Mouse (Mus musculus) limb, embryonic 12.5 days (tissue): ENCODE results near the gene Psmc1. TPM values are rescaled to one million over a fixed set of nuclear protein-coding genes. Genes with fewer than 3 reads are reported as not detected.

Experiments
- polyA plus RNA-seq: library from polyadenylated mRNA; unstranded; fragments of >200 nt; fragmentation: Nextera tagmentation; extraction: Ambion mirVana; gene quantifications from 2 replicates; pipeline ENCODE4 v1.2.1, GENCODE M21; 2016

The Psmc1 gene
- polyA plus RNA-seq, 1 experiment from 2014 or later = 322 TPM

Other genes with a start within 250 kb of the Psmc1 start
- gene Efcab11, start 225.7 kb upstream of the Psmc1 start, polyA plus RNA-seq = 18.5 and 22.9 TPM in 2 replicates
- gene Tdp1, start 225.6 kb upstream of the Psmc1 start, polyA plus RNA-seq = 61.9 and 65.7 TPM in 2 replicates
- 1.7 and 2.1 TPM in 2 replicates for gene Kcnk13, start 145.7 kb upstream of the Psmc1 start, polyA plus RNA-seq
- 17.9 and 19.8 TPM in 2 replicates for gene Nrde2, start 49.5 kb downstream of the Psmc1 start, polyA plus RNA-seq
- 1,129 and 1,141 TPM in 2 replicates for gene Calm1, start 89.3 kb downstream of the Psmc1 start, polyA plus RNA-seq